Mouse (Mus musculus): ENCODE data around the gene Liph. TPM values are rescaled to one million over a fixed set of nuclear protein-coding genes. Genes with fewer than 3 reads are reported as not detected.

Gene Liph
- polyA plus RNA-seq, 1 experiment: 0.46 TPM

GRCm38 (mm10) chr16:21905996-21906395 lies 89.5 kb downstream of the Liph start:
- TF ChIP-seq POLR2A (IDR thresholded peaks at IDR 0.05; ENCODE audit: borderline replicate concordance, extremely low read depth, insufficient read depth, insufficient read length, poor library complexity, severe bottlenecking): no peak
- TF ChIP-seq CTCF (IDR thresholded peaks at IDR 0.05; ENCODE audit: borderline replicate concordance, extremely low read depth, insufficient read depth, insufficient read length): no peak
- DNase-seq (ENCODE audit: low read depth): no peak

GRCm38 (mm10) chr16:21904636-21905035 lies 90.8 kb downstream of the Liph start:
- no peak for DNase-seq (ENCODE audit: low read depth)
- TF ChIP-seq CTCF (IDR thresholded peaks at IDR 0.05; ENCODE audit: borderline replicate concordance, extremely low read depth, insufficient read depth, insufficient read length) (no peak), POLR2A (IDR thresholded peaks at IDR 0.05; ENCODE audit: borderline replicate concordance, extremely low read depth, insufficient read depth, insufficient read length, poor library complexity, severe bottlenecking) (no peak)

Other genes with a start within 250 kb of the Liph start
- gene Ehhadh, start 207.9 kb downstream of the Liph start, polyA plus RNA-seq (2012; rRNA removed): 1.5 and 1.9 TPM in 2 replicates
- 7.8 and 13.2 TPM in 2 replicates for gene Map3k13, start 201.3 kb downstream of the Liph start, polyA plus RNA-seq (2012; rRNA removed)
- gene Tmem41a, start 48.1 kb downstream of the Liph start, polyA plus RNA-seq (2012; rRNA removed): 26.9 and 27.7 TPM in 2 replicates
- gene Senp2, start 13.8 kb upstream of the Liph start, polyA plus RNA-seq (2012; rRNA removed): 32.6 and 37.7 TPM in 2 replicates
- gene Igf2bp2, start 167.6 kb upstream of the Liph start, polyA plus RNA-seq (2012; rRNA removed): 18.7 and 23.8 TPM in 2 replicates